Mouse (Mus musculus): ENCODE data around the gene Cldn13. TPM values are rescaled to one million over a fixed set of nuclear protein-coding genes. Genes with fewer than 3 reads are reported as not detected.
"Not testable (repeated sequence)": the region's sequence is repeated elsewhere in the genome, so short reads cannot be mapped to it uniquely, and the experiment has no call there.

Cldn13 gene
- polyA plus RNA-seq (2012; rRNA removed), result not detected in 2 replicates

GRCm38 (mm10) chr5:134915311-134915710 lies at the start of gene Cldn13:
TSS of gene Cldn13 (minus strand) at chr5:134915526.
- Histone ChIP-seq H3K4me1 (ENCODE audit: control insufficient read depth, insufficient read depth, low read length) (no peaks in the 10 kb centered on the region), H3K4me3 (ENCODE audit: insufficient read depth, low read length) (no peak within 1 kb of the TSS), H3K27ac (ENCODE audit: insufficient read depth, low read length) (no peak within 1 kb of the TSS)
- no peak for TF ChIP-seq CTCF (IDR thresholded peaks at IDR 0.05; ENCODE audit: extremely low read depth, insufficient read depth, low read length)
- TF ChIP-seq POLR2A (IDR thresholded peaks at IDR 0.05; ENCODE audit: extremely low read depth, insufficient read depth, low read length), result no peak

- H3K4me1 ChIP-seq (ENCODE audit: control insufficient read depth, insufficient read depth, low read length); H3K4me3 ChIP-seq (ENCODE audit: insufficient read depth, low read length); H3K27ac ChIP-seq (ENCODE audit: insufficient read depth, low read length): not testable (repeated sequence)
These were observed 49.3 kb upstream of the Cldn13 start for GRCm38 (mm10) chr5:134964655-134965054.

GRCm38 (mm10) chr5:134963546-134963945 lies 48.2 kb upstream of the Cldn13 start:
- H3K27ac ChIP-seq (ENCODE audit: insufficient read depth, low read length), result no peak overlapping the region
- H3K4me3 ChIP-seq (ENCODE audit: insufficient read depth, low read length), result no peak overlapping the region
- TF ChIP-seq CTCF (IDR thresholded peaks at IDR 0.05; ENCODE audit: extremely low read depth, insufficient read depth, low read length) (no peak), POLR2A (IDR thresholded peaks at IDR 0.05; ENCODE audit: extremely low read depth, insufficient read depth, low read length) (no peak)
- no peaks in the 10 kb centered on the region for H3K4me1 ChIP-seq (ENCODE audit: control insufficient read depth, insufficient read depth, low read length)

- Histone ChIP-seq H3K4me1 (ENCODE audit: control insufficient read depth, insufficient read depth, low read length) (no peaks in the 10 kb centered on the region), H3K27ac (ENCODE audit: insufficient read depth, low read length) (no peak overlapping the region), H3K4me3 (ENCODE audit: insufficient read depth, low read length) (no peak overlapping the region)
- no peak for TF ChIP-seq POLR2A (IDR thresholded peaks at IDR 0.05; ENCODE audit: extremely low read depth, insufficient read depth, low read length)
- TF ChIP-seq CTCF (IDR thresholded peaks at IDR 0.05; ENCODE audit: extremely low read depth, insufficient read depth, low read length), result no peak
These were observed 46.2 kb upstream of the Cldn13 start for GRCm38 (mm10) chr5:134961519-134961918.

GRCm38 (mm10) chr5:134960430-134960829 lies 45.1 kb upstream of the Cldn13 start:
- TF ChIP-seq POLR2A (IDR thresholded peaks at IDR 0.05; ENCODE audit: extremely low read depth, insufficient read depth, low read length) (no peak), CTCF (IDR thresholded peaks at IDR 0.05; ENCODE audit: extremely low read depth, insufficient read depth, low read length) (no peak)
- H3K27ac ChIP-seq (ENCODE audit: insufficient read depth, low read length), result no peak overlapping the region
- no peaks in the 10 kb centered on the region for H3K4me1 ChIP-seq (ENCODE audit: control insufficient read depth, insufficient read depth, low read length)
- H3K4me3 ChIP-seq (ENCODE audit: insufficient read depth, low read length), result no peak overlapping the region

GRCm38 (mm10) chr5:134959114-134959513 lies 43.8 kb upstream of the Cldn13 start:
- no peak overlapping the region for H3K27ac ChIP-seq (ENCODE audit: insufficient read depth, low read length)
- H3K4me1 ChIP-seq (ENCODE audit: control insufficient read depth, insufficient read depth, low read length), result no peaks in the 10 kb centered on the region
- no peak overlapping the region for H3K4me3 ChIP-seq (ENCODE audit: insufficient read depth, low read length)
- TF ChIP-seq CTCF (IDR thresholded peaks at IDR 0.05; ENCODE audit: extremely low read depth, insufficient read depth, low read length) (no peak), POLR2A (IDR thresholded peaks at IDR 0.05; ENCODE audit: extremely low read depth, insufficient read depth, low read length) (no peak)

- no peak overlapping the region for H3K4me3 ChIP-seq (ENCODE audit: insufficient read depth, low read length)
- no peak for TF ChIP-seq POLR2A (IDR thresholded peaks at IDR 0.05; ENCODE audit: extremely low read depth, insufficient read depth, low read length)
- no peaks in the 10 kb centered on the region for H3K4me1 ChIP-seq (ENCODE audit: control insufficient read depth, insufficient read depth, low read length)
- H3K27ac ChIP-seq (ENCODE audit: insufficient read depth, low read length), result no peak overlapping the region
These were observed 40.2 kb upstream of the Cldn13 start for GRCm38 (mm10) chr5:134955491-134955890.

GRCm38 (mm10) chr5:134951053-134951884 lies 35.9 kb upstream of the Cldn13 start:
- no peak overlapping the region for H3K4me3 ChIP-seq (ENCODE audit: insufficient read depth, low read length)
- no peak overlapping the region for H3K27ac ChIP-seq (ENCODE audit: insufficient read depth, low read length)
- H3K4me1 ChIP-seq (ENCODE audit: control insufficient read depth, insufficient read depth, low read length), result no peaks in the 10 kb centered on the region
- TF ChIP-seq CTCF (IDR thresholded peaks at IDR 0.05; ENCODE audit: extremely low read depth, insufficient read depth, low read length) (no peak), POLR2A (IDR thresholded peaks at IDR 0.05; ENCODE audit: extremely low read depth, insufficient read depth, low read length) (no peak)

- no peak overlapping the region for H3K4me3 ChIP-seq (ENCODE audit: insufficient read depth, low read length)
- H3K4me1 ChIP-seq (ENCODE audit: control insufficient read depth, insufficient read depth, low read length), result no peaks in the 10 kb centered on the region
- TF ChIP-seq POLR2A (IDR thresholded peaks at IDR 0.05; ENCODE audit: extremely low read depth, insufficient read depth, low read length), result no peak
- TF ChIP-seq CTCF (IDR thresholded peaks at IDR 0.05; ENCODE audit: extremely low read depth, insufficient read depth, low read length), result no peak
- no peak overlapping the region for H3K27ac ChIP-seq (ENCODE audit: insufficient read depth, low read length)
These were observed 32.7 kb upstream of the Cldn13 start for GRCm38 (mm10) chr5:134948085-134948439.

GRCm38 (mm10) chr5:134947420-134948084 lies 32.2 kb upstream of the Cldn13 start:
- TF ChIP-seq CTCF (IDR thresholded peaks at IDR 0.05; ENCODE audit: extremely low read depth, insufficient read depth, low read length), result no peak
- Histone ChIP-seq H3K4me3 (ENCODE audit: insufficient read depth, low read length) (no peak overlapping the region), H3K27ac (ENCODE audit: insufficient read depth, low read length) (no peak overlapping the region), H3K4me1 (ENCODE audit: control insufficient read depth, insufficient read depth, low read length) (no peaks in the 10 kb centered on the region)

All from cortical plate, adult 2 months (tissue).